Mouse (Mus musculus): ENCODE measurements around the gene Nfia. TPM values are rescaled to one million over a fixed set of nuclear protein-coding genes. Genes with fewer than 3 reads are reported as not detected.

The Nfia gene
- polyA plus RNA-seq, 1 experiment: 0.02 TPM

DNA sequence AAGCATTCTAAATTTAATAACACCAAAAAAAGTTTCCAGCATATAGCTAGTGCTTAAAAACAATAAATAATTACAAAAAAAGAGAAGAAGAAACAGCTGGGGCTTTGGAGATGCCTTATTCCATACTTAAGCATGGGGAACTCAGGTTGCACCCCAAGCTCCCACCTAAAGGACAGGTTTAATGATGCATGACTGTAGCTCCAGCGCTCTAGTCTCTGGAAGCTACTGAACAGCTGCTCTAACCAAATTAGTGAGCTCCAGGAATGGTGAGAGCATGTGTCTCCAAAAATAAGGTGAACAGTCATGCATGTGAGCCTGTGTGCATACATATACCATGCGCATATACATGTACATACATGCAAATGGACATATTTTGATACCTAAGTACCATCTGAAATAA is 200.5 kb downstream of the Nfia start:
- no peak overlapping the region for H3K4me3 ChIP-seq (replicated peaks)
- no peaks in the 10 kb centered on the region for H3K9me3 ChIP-seq
- peaks cover 4% of the 10 kb centered on the region for H3K27me3 ChIP-seq (replicated peaks)
- no peak for TF ChIP-seq FLI1 (IDR thresholded peaks at IDR 0.05; ENCODE audit: low read length)
- TF ChIP-seq GATA1 (IDR thresholded peaks at IDR 0.05; ENCODE audit: borderline replicate concordance, low read length): no peak
- H3K36me3 ChIP-seq (replicated peaks; ENCODE audit: low read length): no peaks in the 10 kb centered on the region
- no peaks in the 10 kb centered on the region for H3K4me1 ChIP-seq

GRCm38 (mm10) chr4:97974037-97974436 is 201.5 kb downstream of the Nfia start:
- no peaks in the 10 kb centered on the region for H3K4me1 ChIP-seq
- no peak overlapping the region for H3K4me3 ChIP-seq (replicated peaks)
- H3K9me3 ChIP-seq: no peaks in the 10 kb centered on the region
- H3K27me3 ChIP-seq (replicated peaks): peaks cover 5% of the 10 kb centered on the region
- TF ChIP-seq GATA1 (IDR thresholded peaks at IDR 0.05; ENCODE audit: borderline replicate concordance, low read length) (no peak), FLI1 (IDR thresholded peaks at IDR 0.05; ENCODE audit: low read length) (no peak)
- H3K36me3 ChIP-seq (replicated peaks; ENCODE audit: low read length): no peaks in the 10 kb centered on the region

DNA sequence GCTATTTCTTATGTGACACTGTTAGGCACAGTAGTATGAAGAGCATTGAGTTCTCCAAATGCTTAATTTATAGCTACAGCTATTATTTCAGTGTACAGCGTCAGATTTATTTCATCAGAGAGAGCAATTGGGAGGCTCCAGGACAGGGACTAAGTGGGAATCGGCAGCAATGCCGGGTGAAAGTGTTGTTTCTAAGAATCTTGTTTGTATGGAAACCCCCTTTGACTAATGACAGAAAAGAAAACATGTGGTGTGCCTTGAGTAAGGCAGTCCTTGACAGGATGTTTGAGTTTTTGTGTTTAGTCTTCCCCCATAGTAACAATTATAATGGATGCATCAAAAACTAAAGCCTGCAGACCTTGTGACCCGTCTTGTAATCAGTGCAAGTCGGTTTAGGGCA is 204.4 kb downstream of the Nfia start:
- peaks cover 10% of the 10 kb centered on the region for H3K27me3 ChIP-seq (replicated peaks)

GRCm38 (mm10) chr4:97984361-97984760 is 211.8 kb downstream of the Nfia start:
- Histone ChIP-seq H3K4me3 (replicated peaks) (no peak overlapping the region), H3K27me3 (replicated peaks) (peaks cover 6% of the 10 kb centered on the region), H3K4me1 (peaks cover 10% of the 10 kb centered on the region), H3K36me3 (replicated peaks; ENCODE audit: low read length) (no peaks in the 10 kb centered on the region), H3K9me3 (no peaks in the 10 kb centered on the region)
- TF ChIP-seq FLI1 (IDR thresholded peaks at IDR 0.05; ENCODE audit: low read length): no peak
- no peak for TF ChIP-seq GATA1 (IDR thresholded peaks at IDR 0.05; ENCODE audit: borderline replicate concordance, low read length)

More for the DNA sequence above, 204.4 kb downstream of the Nfia start:
- no peaks in the 10 kb centered on the region for H3K36me3 ChIP-seq (replicated peaks; ENCODE audit: low read length)
- H3K4me1 ChIP-seq: no peaks in the 10 kb centered on the region
- H3K9me3 ChIP-seq: no peaks in the 10 kb centered on the region
- no peak overlapping the region for H3K4me3 ChIP-seq (replicated peaks)
- TF ChIP-seq GATA1 (IDR thresholded peaks at IDR 0.05; ENCODE audit: borderline replicate concordance, low read length) (no peak), FLI1 (IDR thresholded peaks at IDR 0.05; ENCODE audit: low read length) (no peak)

DNA sequence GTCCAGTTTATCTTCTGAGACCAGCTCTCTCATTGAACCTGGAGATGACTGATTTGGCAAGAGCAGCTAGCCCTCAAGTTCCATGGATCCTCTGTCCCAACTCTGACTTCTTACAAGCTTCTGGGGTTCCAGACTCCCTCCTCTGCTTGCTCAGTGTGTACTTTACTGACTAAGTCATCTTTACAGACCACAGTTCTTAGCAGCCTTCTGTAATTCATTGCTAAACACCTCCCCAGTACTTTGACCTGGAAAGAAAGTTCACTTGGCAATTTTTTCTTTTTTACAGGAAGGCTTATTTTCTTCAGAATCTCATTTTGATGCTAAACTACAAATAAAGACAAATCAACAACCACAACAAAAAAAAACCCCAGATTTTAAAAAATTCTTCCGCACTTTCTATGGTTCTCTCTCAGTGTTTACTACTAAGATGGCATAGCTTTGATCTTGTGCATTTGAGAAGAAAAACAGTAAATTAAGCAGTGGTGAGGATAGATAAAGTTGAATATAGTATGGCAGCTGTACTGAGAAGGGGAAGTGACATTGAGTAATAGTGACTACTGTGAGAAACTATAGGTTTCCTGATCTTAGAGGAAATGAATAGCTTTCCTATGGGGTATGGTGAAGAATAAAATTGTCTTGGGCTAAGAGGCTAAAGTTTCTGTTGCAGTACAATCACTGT is 213.7 kb downstream of the Nfia start:
- no peak for TF ChIP-seq GATA1 (IDR thresholded peaks at IDR 0.05; ENCODE audit: borderline replicate concordance, low read length)
- TF ChIP-seq FLI1 (IDR thresholded peaks at IDR 0.05; ENCODE audit: low read length): no peak
- Histone ChIP-seq H3K4me1 (peaks cover 10% of the 10 kb centered on the region), H3K4me3 (replicated peaks) (no peak overlapping the region), H3K9me3 (no peaks in the 10 kb centered on the region), H3K36me3 (replicated peaks; ENCODE audit: low read length) (no peaks in the 10 kb centered on the region), H3K27me3 (replicated peaks) (peaks cover 2% of the 10 kb centered on the region)

GRCm38 (mm10) chr4:97986735-97987075 is 214.2 kb downstream of the Nfia start:
- no peaks in the 10 kb centered on the region for H3K36me3 ChIP-seq (replicated peaks; ENCODE audit: low read length)
- TF ChIP-seq GATA1 (IDR thresholded peaks at IDR 0.05; ENCODE audit: borderline replicate concordance, low read length): no peak
- TF ChIP-seq FLI1 (IDR thresholded peaks at IDR 0.05; ENCODE audit: low read length): no peak
- peaks cover 10% of the 10 kb centered on the region for H3K4me1 ChIP-seq
- H3K27me3 ChIP-seq (replicated peaks): peaks cover 2% of the 10 kb centered on the region
- H3K9me3 ChIP-seq: no peaks in the 10 kb centered on the region
- H3K4me3 ChIP-seq (replicated peaks): no peak overlapping the region

DNA sequence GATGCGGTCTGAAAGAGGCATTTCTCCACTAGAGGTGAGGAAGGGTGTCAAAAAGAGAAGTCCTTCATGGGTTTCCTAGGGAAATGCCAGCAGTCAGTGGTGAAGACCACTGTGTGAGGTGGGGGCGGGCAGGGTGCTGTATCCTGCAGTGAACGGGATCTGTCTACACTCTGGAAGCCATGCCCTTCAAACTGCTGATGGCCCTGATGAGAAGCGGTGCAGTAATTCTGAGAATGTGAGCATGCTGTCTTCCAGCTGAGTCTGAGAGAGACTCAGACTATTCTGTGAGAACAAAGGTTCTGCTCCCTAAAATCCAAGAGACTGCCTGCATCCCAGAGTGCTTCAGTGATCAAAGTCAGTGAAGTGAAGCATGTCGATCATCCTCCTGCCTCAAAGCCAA is 216.2 kb downstream of the Nfia start:
- H3K27me3 ChIP-seq (replicated peaks): peaks cover 2% of the 10 kb centered on the region
- no peaks in the 10 kb centered on the region for H3K36me3 ChIP-seq (replicated peaks; ENCODE audit: low read length)
- peaks cover 10% of the 10 kb centered on the region for H3K4me1 ChIP-seq
- H3K4me3 ChIP-seq (replicated peaks): no peak overlapping the region
- no peaks in the 10 kb centered on the region for H3K9me3 ChIP-seq
- TF ChIP-seq FLI1 (IDR thresholded peaks at IDR 0.05; ENCODE audit: low read length) (no peak), GATA1 (IDR thresholded peaks at IDR 0.05; ENCODE audit: borderline replicate concordance, low read length) (no peak)

- TF ChIP-seq FLI1 (IDR thresholded peaks at IDR 0.05; ENCODE audit: low read length) (no peak), GATA1 (IDR thresholded peaks at IDR 0.05; ENCODE audit: borderline replicate concordance, low read length) (no peak)
- Histone ChIP-seq H3K4me1 (peaks cover 7% of the 10 kb centered on the region), H3K9me3 (no peaks in the 10 kb centered on the region), H3K36me3 (replicated peaks; ENCODE audit: low read length) (no peaks in the 10 kb centered on the region), H3K27me3 (replicated peaks) (no peaks in the 10 kb centered on the region), H3K4me3 (replicated peaks) (no peak overlapping the region)
These were observed 217.9 kb downstream of the Nfia start for GRCm38 (mm10) chr4:97990431-97990830.

DNA sequence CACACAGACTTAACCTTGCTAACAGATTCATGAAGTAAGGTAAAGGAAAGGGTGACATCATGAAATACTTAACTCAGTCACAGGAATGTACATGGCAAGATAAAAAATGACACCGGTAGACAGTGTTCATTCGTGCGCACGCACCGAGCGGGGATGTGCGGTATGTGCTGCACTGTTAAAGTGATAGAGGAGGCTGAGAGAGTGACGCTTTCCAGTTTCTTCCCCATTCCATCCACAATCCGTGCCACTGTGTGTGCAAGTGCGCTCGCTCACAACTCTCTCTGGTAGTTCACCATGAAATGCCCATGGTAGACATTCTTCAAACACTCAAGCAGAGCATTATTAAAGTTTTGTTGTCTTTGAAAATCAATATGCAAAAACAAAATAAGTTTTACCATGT is 218.9 kb downstream of the Nfia start:
- Histone ChIP-seq H3K4me1 (peaks cover 7% of the 10 kb centered on the region), H3K36me3 (replicated peaks; ENCODE audit: low read length) (no peaks in the 10 kb centered on the region), H3K9me3 (no peaks in the 10 kb centered on the region), H3K27me3 (replicated peaks) (no peaks in the 10 kb centered on the region), H3K4me3 (replicated peaks) (no peak overlapping the region)
- TF ChIP-seq FLI1 (IDR thresholded peaks at IDR 0.05; ENCODE audit: low read length): no peak
- TF ChIP-seq GATA1 (IDR thresholded peaks at IDR 0.05; ENCODE audit: borderline replicate concordance, low read length): no peak

GRCm38 (mm10) chr4:97991880-97992279 is 219.3 kb downstream of the Nfia start:
- no peaks in the 10 kb centered on the region for H3K9me3 ChIP-seq
- H3K36me3 ChIP-seq (replicated peaks; ENCODE audit: low read length): no peaks in the 10 kb centered on the region
- no peak overlapping the region for H3K4me3 ChIP-seq (replicated peaks)
- no peak for TF ChIP-seq GATA1 (IDR thresholded peaks at IDR 0.05; ENCODE audit: borderline replicate concordance, low read length)
- no peak for TF ChIP-seq FLI1 (IDR thresholded peaks at IDR 0.05; ENCODE audit: low read length)
- peaks cover 2% of the 10 kb centered on the region for H3K4me1 ChIP-seq
- no peaks in the 10 kb centered on the region for H3K27me3 ChIP-seq (replicated peaks)
